21 mouse cellular contexts compared by ENCODE assay signal in genomic region chr3:56898491-56898890, GRCm38 (mm10).
DNase-seq lines count a peak whose midpoint lies in the region; ATAC-seq lines count a peak whose summit lies in the region.
"Had no signal": no experiment of that assay in that cellular context is flagged by ENCODE, and none has a peak within 500 bp of the region (broad histone marks: within the 10 kb centered on the region; RNA-seq: fewer than 3 reads in every experiment).

No protein-coding gene starts in this region.

- no peaks in the 10 kb centered on the region for H3K36me3 ChIP-seq in midbrain, embryonic 10.5 days
- no peaks in the 10 kb centered on the region for H3K36me3 ChIP-seq in forebrain, embryonic 14.5 days (ENCODE audit: control insufficient read depth, insufficient read depth, low read length)
- H3K36me3 ChIP-seq: embryonic facial prominence, embryonic 10.5 days; embryonic facial prominence, embryonic 12.5 days; forebrain, embryonic 10.5 days; forebrain, embryonic 12.5 days; forebrain, embryonic 15.5 days had no signal

- no peaks in the 10 kb centered on the region for H3K4me1 ChIP-seq in midbrain, embryonic 10.5 days
- no peaks in the 10 kb centered on the region for H3K4me1 ChIP-seq in forebrain, embryonic 14.5 days (ENCODE audit: control insufficient read depth, insufficient read depth, low read length)
- H3K4me1 ChIP-seq: embryonic facial prominence, embryonic 10.5 days; embryonic facial prominence, embryonic 12.5 days; forebrain, embryonic 12.5 days; forebrain, embryonic 15.5 days had no signal

- H3K9ac ChIP-seq in forebrain, embryonic 14.5 days (ENCODE audit: low read length) = no peak overlapping the region
- H3K9ac ChIP-seq: embryonic facial prominence, embryonic 12.5 days; forebrain, embryonic 12.5 days; forebrain, embryonic 15.5 days; forebrain, postnatal 0 days had no signal

- no peaks in the 10 kb centered on the region for H3K9me3 ChIP-seq in midbrain, embryonic 10.5 days (replicated peaks)
- H3K9me3 ChIP-seq in forebrain, embryonic 14.5 days (replicated peaks; ENCODE audit: control insufficient read depth, low read length) = no peaks in the 10 kb centered on the region
- H3K9me3 ChIP-seq: embryonic facial prominence, embryonic 10.5 days; embryonic facial prominence, embryonic 12.5 days; forebrain, embryonic 10.5 days; forebrain, embryonic 12.5 days; forebrain, embryonic 15.5 days had no signal

- no peak overlapping the region for H3K4me2 ChIP-seq in forebrain, embryonic 14.5 days (ENCODE audit: low read length)
- H3K4me2 ChIP-seq: embryonic facial prominence, embryonic 12.5 days; forebrain, embryonic 12.5 days; forebrain, embryonic 15.5 days had no signal

- no peaks in the 10 kb centered on the region for H3K27me3 ChIP-seq in midbrain, embryonic 10.5 days (ENCODE audit: low read depth, poor library complexity, severe bottlenecking)
- no peaks in the 10 kb centered on the region for H3K27me3 ChIP-seq in forebrain, embryonic 14.5 days (replicated peaks; ENCODE audit: control insufficient read depth, insufficient read depth, low read length)
- H3K27me3 ChIP-seq: embryonic facial prominence, embryonic 12.5 days; forebrain, embryonic 12.5 days; forebrain, embryonic 15.5 days had no signal

- no peak for ATAC-seq in forebrain, embryonic 14.5 days
- ATAC-seq: activated CD4-positive, CD25-positive, alpha-beta regulatory T cell, adult 4 months; forebrain, embryonic 15.5 days; forebrain, postnatal 0 days; Patski had no signal

- no peak overlapping the region for H3K4me3 ChIP-seq in midbrain, embryonic 10.5 days
- no peak overlapping the region for H3K4me3 ChIP-seq in forebrain, embryonic 14.5 days (ENCODE audit: low read depth, low read length)
- H3K4me3 ChIP-seq: embryonic facial prominence, embryonic 10.5 days; embryonic facial prominence, embryonic 12.5 days; forebrain, embryonic 10.5 days; forebrain, embryonic 12.5 days; forebrain, embryonic 15.5 days had no signal

- DNase-seq in brain, adult 2 months (ENCODE audit: low read depth, low spot score) = peak; percentile 6
- peak; percentile 51 for DNase-seq in retina, embryonic 14.5 days (ENCODE audit: low spot score)
- no peak for DNase-seq in lung, postnatal 36 days
- DNase-seq in midbrain, embryonic 10.5 days (ENCODE audit: low spot score) = no peak
- DNase-seq in forebrain, embryonic 14.5 days (ENCODE audit: low spot score) = no peak
- DNase-seq: adrenal gland, adult 8-10 months; adrenal gland, postnatal 14 days; adrenal gland, postnatal 36 days; cerebellum, adult 11-12 months; cerebellum, adult 2 months; cerebellum, adult 9-10 months; cerebellum, postnatal 10 days; cerebellum, postnatal 25 days; forebrain, postnatal 0 days had no signal

- H3K27ac ChIP-seq in midbrain, embryonic 10.5 days (replicated peaks) = no peak overlapping the region
- H3K27ac ChIP-seq in forebrain, embryonic 14.5 days (ENCODE audit: low read depth, low read length) = no peak overlapping the region
- H3K27ac ChIP-seq: embryonic facial prominence, embryonic 10.5 days; embryonic facial prominence, embryonic 12.5 days; forebrain, embryonic 10.5 days; forebrain, embryonic 12.5 days; forebrain, embryonic 15.5 days had no signal

- WGBS in midbrain, embryonic 10.5 days = 92% methylated on average over 2 of the region's 2 CpGs
- 92% methylated on average over 2 of the region's 2 CpGs for WGBS in forebrain, embryonic 14.5 days

Comparison
In these comparisons a context has a peak if more than half of its experiments do, and no peak if none do; other contexts are left out.
1. DNase-seq: peak in brain, adult 2 months (single experiment) and retina, embryonic 14.5 days (single experiment); none in lung, postnatal 36 days (single experiment), midbrain, embryonic 10.5 days (single experiment) and forebrain, embryonic 14.5 days (single experiment).